Mouse (Mus musculus) neural tube, embryonic 12.5 days (tissue): Measurements from ENCODE around the gene Cd247. TPM values are rescaled to one million over a fixed set of nuclear protein-coding genes. Genes with fewer than 3 reads are reported as not detected.
A peak's percentile ranks its signal among the peaks of the same experiment; 100 is the strongest.

Experiments used
- ATAC-seq: fragments of 200-750 bp; cut with Nextera tagmentation; 2 replicates; pipeline ENCODE4 v1.8.0; 2017; ENCODE audit warnings: low read depth, mild to moderate bottlenecking, moderate TSS enrichment, moderate library complexity; ENCODE audit not compliant: low FRiP score
- H3K27ac ChIP-seq: fragments of 300-500 bp; sonication (generic); 2 replicates; pipeline ENCODE4 v1.5.1; 2016
- H3K27me3 ChIP-seq: fragments of 300-500 bp; sonication (generic); replicated peaks from 2 replicates; pipeline ENCODE4 v1.6.1; 2016; ENCODE audit warnings: mild to moderate bottlenecking
- H3K36me3 ChIP-seq: fragments of 300-500 bp; sonication (generic); 2 replicates; pipeline ENCODE4 v1.6.1; 2016; ENCODE audit warnings: mild to moderate bottlenecking
- H3K4me1 ChIP-seq: fragments of 300-500 bp; sonication (generic); 2 replicates; pipeline ENCODE4 v1.6.1; 2016
- H3K4me2 ChIP-seq: fragments of 300-500 bp; sonication (generic); replicated peaks from 2 replicates; pipeline ENCODE4 v1.6.1; 2016; ENCODE audit warnings: mild to moderate bottlenecking
- H3K4me3 ChIP-seq: fragments of 300-500 bp; sonication (generic); 2 replicates; pipeline ENCODE4 v1.5.1; 2016
- H3K9ac ChIP-seq: fragments of 300-500 bp; sonication (generic); 2 replicates; pipeline ENCODE4 v1.6.1; 2016; ENCODE audit warnings: mild to moderate bottlenecking
- H3K9me3 ChIP-seq: fragments of 300-500 bp; sonication (generic); 2 replicates; pipeline ENCODE4 v1.6.1; 2016; ENCODE audit warnings: mild to moderate bottlenecking
- WGBS: fragments of 180-500 bp; shearing (Covaris S2); methylation state at CpG from one replicate; pipeline ENCODE4 v1.1.7; 2016; 5-methylcytosine and 5-hydroxymethylcytosine counted together
- polyA plus RNA-seq: library from polyadenylated mRNA; unstranded; fragments of >200 nt; fragmentation: Nextera tagmentation; extraction: Ambion mirVana; gene quantifications from 2 replicates; pipeline ENCODE4 v1.2.1, GENCODE M21; 2016

The Cd247 gene
- polyA plus RNA-seq, 1 experiment from 2014 or later: 1.2 TPM

- Histone ChIP-seq H3K27me3 (no peaks in the 10 kb centered on the region), H3K27ac (no peak overlapping the region), H3K4me1 (peaks cover 2% of the 10 kb centered on the region; the same call in 1 of the 2 replicates), H3K4me2 (no peak overlapping the region), H3K9ac (no peak overlapping the region), H3K9me3 (no peaks in the 10 kb centered on the region), H3K4me3 (no peak overlapping the region), H3K36me3 (peaks cover 27% of the 10 kb centered on the region)
- ATAC-seq: no peak
- 91% methylated on average over 3 of the region's 3 CpGs for WGBS
These were observed 121.0 kb downstream of the Cd247 start for GRCm38 (mm10) chr1:165909471-165909870.

- no peak overlapping the region for H3K9ac ChIP-seq
These were observed 125.4 kb downstream of the Cd247 start for GRCm38 (mm10) chr1:165913720-165914415.

GRCm38 (mm10) chr1:165914416-165914801, 125.9 kb downstream of the Cd247 start:
- Histone ChIP-seq H3K9ac (no peak overlapping the region), H3K36me3 (peaks cover 19% of the 10 kb centered on the region; the same call in 1 of the 2 replicates), H3K9me3 (no peaks in the 10 kb centered on the region), H3K27ac (no peak overlapping the region), H3K4me1 (peaks cover 4% of the 10 kb centered on the region; the same call in 1 of the 2 replicates), H3K4me2 (no peak overlapping the region), H3K27me3 (no peaks in the 10 kb centered on the region), H3K4me3 (no peak overlapping the region)
- ATAC-seq: peak; percentile 53; the same call in 1 of the 2 replicates
- WGBS: 44% methylated on average over 2 of the region's 2 CpGs

More at GRCm38 (mm10) chr1:165913720-165914415, 125.4 kb downstream of the Cd247 start:
- peak; percentile 85 for ATAC-seq
- H3K36me3 ChIP-seq: peaks cover 19% of the 10 kb centered on the region; the same call in 1 of the 2 replicates
- no peak overlapping the region for H3K4me2 ChIP-seq
- no peaks in the 10 kb centered on the region for H3K9me3 ChIP-seq
- 64% methylated on average over 2 of the region's 2 CpGs for WGBS
- H3K4me3 ChIP-seq: no peak overlapping the region
- H3K27ac ChIP-seq: no peak overlapping the region
- H3K4me1 ChIP-seq: peaks cover 4% of the 10 kb centered on the region; the same call in 1 of the 2 replicates
- no peaks in the 10 kb centered on the region for H3K27me3 ChIP-seq

- Histone ChIP-seq H3K4me1 (no peaks in the 10 kb centered on the region), H3K27ac (no peak overlapping the region), H3K36me3 (peaks cover 9% of the 10 kb centered on the region; the same call in 1 of the 2 replicates), H3K9me3 (no peaks in the 10 kb centered on the region), H3K4me3 (no peak overlapping the region), H3K27me3 (no peaks in the 10 kb centered on the region), H3K9ac (no peak overlapping the region), H3K4me2 (no peak overlapping the region)
- WGBS: 72% methylated on average over 3 of the region's 3 CpGs
- no peak for ATAC-seq
These were observed 132.5 kb downstream of the Cd247 start for GRCm38 (mm10) chr1:165921026-165921425.

- H3K27ac ChIP-seq: no peak overlapping the region
- no peaks in the 10 kb centered on the region for H3K4me1 ChIP-seq
- no peak overlapping the region for H3K4me3 ChIP-seq
- 91% methylated on average over 1 of the region's 1 CpGs for WGBS
- no peak overlapping the region for H3K4me2 ChIP-seq
- no peak overlapping the region for H3K9ac ChIP-seq
- no peaks in the 10 kb centered on the region for H3K9me3 ChIP-seq
- H3K36me3 ChIP-seq: no peaks in the 10 kb centered on the region
- ATAC-seq: no peak
- H3K27me3 ChIP-seq: no peaks in the 10 kb centered on the region
These were observed 134.0 kb downstream of the Cd247 start for GRCm38 (mm10) chr1:165922488-165922887.

GRCm38 (mm10) chr1:165925207-165925606, 136.7 kb downstream of the Cd247 start:
- 95% methylated on average over 2 of the region's 2 CpGs for WGBS
- Histone ChIP-seq H3K9ac (no peak overlapping the region), H3K27me3 (no peaks in the 10 kb centered on the region), H3K36me3 (no peaks in the 10 kb centered on the region), H3K4me3 (no peak overlapping the region), H3K4me2 (no peak overlapping the region), H3K4me1 (no peaks in the 10 kb centered on the region), H3K9me3 (no peaks in the 10 kb centered on the region), H3K27ac (no peak overlapping the region)
- ATAC-seq: no peak

Other genes with a start within 250 kb of the Cd247 start
- 140 and 147 TPM in 2 replicates for gene Mpzl1, start 154.1 kb upstream of the Cd247 start, polyA plus RNA-seq
- gene Rcsd1, start 78.9 kb upstream of the Cd247 start, polyA plus RNA-seq: 13.8 and 15.2 TPM in 2 replicates
- 33.0 and 33.1 TPM in 2 replicates for gene Creg1, start 24.9 kb upstream of the Cd247 start, polyA plus RNA-seq
- gene Pou2f1, start 214.0 kb downstream of the Cd247 start, polyA plus RNA-seq: 17.0 and 19.6 TPM in 2 replicates